Mouse (Mus musculus): ENCODE data around the gene Ets1.

GRCm38 (mm10) chr9:32721081-32721480 is 85.1 kb downstream of the Ets1 start:
- no peak for TF ChIP-seq TAL1 (IDR thresholded peaks at IDR 0.05; ENCODE audit: low read length)
- TF ChIP-seq GATA1 (IDR thresholded peaks at IDR 0.05; ENCODE audit: low read length), result no peak
